Mouse (Mus musculus): ENCODE data around the gene Trpv1.

- TF ChIP-seq CTCF (IDR thresholded peaks at IDR 0.05; ENCODE audit: low read depth, low read length) (no peak), EP300 (IDR thresholded peaks at IDR 0.05; ENCODE audit: insufficient read depth, low read depth, low read length) (no peak)
These were observed 46.9 kb upstream of the Trpv1 start for GRCm38 (mm10) chr11:73187231-73187630.

Measured in ES-Bruce4 (cell line).